In genomic region chr4:46868921-46869320, GRCm38 (mm10) we compare ENCODE assay signal across 14 mouse cellular contexts.
"Had no signal": no experiment of that assay in that cellular context is flagged by ENCODE, and none has a peak within 500 bp of the region (broad histone marks: within the 10 kb centered on the region; RNA-seq: fewer than 3 reads in every experiment).

No protein-coding gene starts in this region.

- H3K36me3 ChIP-seq: limb, embryonic 10.5 days; limb, embryonic 13.5 days; liver, embryonic 12.5 days; liver, embryonic 15.5 days had no signal

- ATAC-seq: inflammation-experienced regulatory T-cells, adult 6 months; intestine, embryonic 16.5 days; liver, embryonic 12.5 days had no signal

- H3K27ac ChIP-seq: layer of hippocampus, adult 2 months; limb, embryonic 10.5 days; limb, embryonic 13.5 days; liver, embryonic 12.5 days; liver, embryonic 15.5 days had no signal

- H3K4me2 ChIP-seq: limb, embryonic 13.5 days; liver, embryonic 12.5 days; liver, embryonic 15.5 days; midbrain, embryonic 11.5 days had no signal

- H3K4me3 ChIP-seq: layer of hippocampus, adult 2 months; limb, embryonic 10.5 days; limb, embryonic 13.5 days; liver, embryonic 12.5 days; liver, embryonic 15.5 days had no signal

- H3K9ac ChIP-seq: limb, embryonic 13.5 days; liver, embryonic 12.5 days; liver, embryonic 15.5 days had no signal

- H3K9me3 ChIP-seq: limb, embryonic 10.5 days; limb, embryonic 13.5 days; liver, embryonic 12.5 days; liver, embryonic 15.5 days had no signal

- DNase-seq: layer of hippocampus, adult 9-11 months; lung, adult 2 months; midbrain, embryonic 14.5 days; retina, postnatal 1 day; thymus, adult 18-20 months; thymus, postnatal 36 days had no signal
